Mouse (Mus musculus) frontal cortex, postnatal 25 days (tissue): ENCODE measurements around the gene Zfp335.

Experiments used
- DNase-seq, 2 experiments: peaks; one replicate each; pipeline ENCODE4 v3.0.0; 2022; ENCODE audit warnings: low spot score in 2 of 2

The Zfp335 gene

DNA sequence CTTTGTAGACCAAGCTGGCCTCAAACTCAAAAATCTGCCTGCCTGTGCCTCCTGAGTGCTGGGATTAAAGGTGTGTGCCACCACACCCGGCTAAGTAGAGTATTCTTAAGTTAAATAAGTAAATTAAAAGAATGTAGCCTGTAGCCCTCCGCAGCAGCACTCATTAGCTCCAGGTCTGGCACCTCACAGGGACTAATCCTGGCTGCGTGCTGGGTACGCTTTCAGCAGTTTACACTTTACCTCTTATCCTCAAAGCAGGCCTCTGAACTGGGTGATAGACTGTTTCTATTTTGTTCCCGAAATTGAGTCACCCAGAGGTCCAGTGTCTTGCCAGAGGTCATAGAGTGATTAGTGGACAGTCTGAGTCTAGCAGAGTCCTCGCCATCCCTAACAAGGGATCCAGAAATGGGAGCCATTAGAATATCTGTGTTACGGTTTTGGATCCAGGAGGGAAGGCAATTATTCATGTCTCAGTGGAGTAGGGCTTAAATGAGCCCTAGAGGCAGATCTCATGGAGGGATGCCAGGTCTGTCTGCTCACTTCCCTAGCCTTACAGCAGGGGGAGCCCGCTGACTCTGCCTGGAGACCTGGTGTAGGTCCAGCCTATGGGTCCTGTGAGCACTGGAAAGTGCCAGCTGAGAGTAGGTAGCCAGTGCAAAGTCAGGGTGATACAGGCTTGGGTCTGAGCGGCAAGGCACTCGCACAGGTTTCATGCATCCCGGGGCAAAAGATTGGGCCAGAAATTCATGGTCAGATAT, 12.7 kb upstream of the Zfp335 start:
- peak; percentile 90 for DNase-seq

DNA sequence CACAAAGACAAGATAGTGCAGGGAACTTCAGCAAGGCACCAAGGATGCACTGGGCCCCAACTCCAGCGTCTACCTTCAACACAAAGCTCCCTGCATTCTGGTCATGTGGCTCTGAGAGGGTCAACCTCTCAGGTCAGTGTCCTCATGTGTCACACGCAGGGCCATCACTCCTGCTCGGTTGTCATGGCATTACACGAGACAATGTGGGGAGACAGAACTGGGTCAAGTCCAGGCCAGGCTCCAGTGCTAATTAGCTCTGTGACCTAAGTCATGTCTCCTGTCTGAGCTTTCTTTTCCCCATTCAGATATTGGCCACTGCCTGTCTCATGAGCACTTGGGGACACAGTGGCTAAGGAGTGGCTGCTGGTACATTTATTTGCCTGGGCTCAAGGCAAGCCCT, 11.7 kb upstream of the Zfp335 start:
- DNase-seq: no peak

DNA sequence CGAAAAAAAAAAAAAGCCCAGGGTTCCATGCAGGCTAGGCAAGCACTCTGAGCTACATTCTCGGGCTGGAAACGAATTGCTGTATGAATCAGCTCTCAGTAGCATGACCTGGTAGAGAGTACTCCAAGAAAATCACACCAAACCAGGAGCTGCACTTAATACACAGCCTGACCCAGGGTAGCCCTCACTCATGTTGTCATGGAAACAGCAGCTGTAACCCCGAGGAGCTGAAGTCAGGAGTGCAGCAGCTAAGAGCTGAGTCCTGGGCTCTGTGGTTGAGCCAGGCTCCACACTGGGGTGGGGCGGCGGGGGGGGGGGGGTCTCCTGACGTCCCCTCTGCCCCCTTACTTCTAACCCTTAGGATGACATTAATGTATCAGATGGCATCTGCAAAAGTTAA, 10.4 kb upstream of the Zfp335 start:
- DNase-seq: no peak

DNA sequence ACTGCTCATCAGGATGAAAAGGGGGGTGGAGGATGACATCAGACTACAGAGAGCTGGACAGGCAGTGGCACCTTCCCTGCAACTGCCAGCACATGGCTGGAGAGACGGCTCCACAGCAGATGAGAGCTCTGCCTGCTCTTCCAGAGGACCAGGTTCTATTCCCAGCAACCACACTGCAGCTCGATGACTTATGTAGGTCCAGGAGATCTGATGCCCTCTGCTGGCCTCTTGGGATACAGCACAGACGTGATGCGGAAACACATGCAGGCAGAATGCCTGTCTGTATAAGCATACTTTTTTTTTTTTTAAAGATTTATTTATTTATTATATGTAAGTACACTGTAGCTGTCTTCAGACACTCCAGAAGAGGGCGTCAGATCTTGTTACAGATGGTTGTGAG, 6.8 kb upstream of the Zfp335 start:
- DNase-seq: no peak

DNA sequence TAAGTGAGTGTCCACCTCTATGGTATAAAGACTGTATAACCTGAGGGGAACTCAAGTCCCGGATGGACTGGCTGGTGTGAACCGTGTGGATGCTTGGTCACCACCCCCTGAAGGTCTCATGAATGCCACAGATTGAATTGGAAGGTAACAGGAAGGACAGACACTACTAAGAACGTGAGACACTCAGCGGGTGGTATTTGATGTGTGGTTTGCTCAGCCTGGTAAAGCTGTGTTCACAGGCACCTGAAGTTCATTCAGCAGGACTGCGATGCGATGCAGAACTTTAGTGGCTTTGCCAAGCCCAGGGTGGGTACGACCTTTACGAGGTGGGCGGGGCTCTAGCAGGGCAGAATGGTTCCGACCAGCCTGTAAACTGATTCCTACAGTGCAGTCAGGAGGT, 5.8 kb upstream of the Zfp335 start:
- DNase-seq: no peak

DNA sequence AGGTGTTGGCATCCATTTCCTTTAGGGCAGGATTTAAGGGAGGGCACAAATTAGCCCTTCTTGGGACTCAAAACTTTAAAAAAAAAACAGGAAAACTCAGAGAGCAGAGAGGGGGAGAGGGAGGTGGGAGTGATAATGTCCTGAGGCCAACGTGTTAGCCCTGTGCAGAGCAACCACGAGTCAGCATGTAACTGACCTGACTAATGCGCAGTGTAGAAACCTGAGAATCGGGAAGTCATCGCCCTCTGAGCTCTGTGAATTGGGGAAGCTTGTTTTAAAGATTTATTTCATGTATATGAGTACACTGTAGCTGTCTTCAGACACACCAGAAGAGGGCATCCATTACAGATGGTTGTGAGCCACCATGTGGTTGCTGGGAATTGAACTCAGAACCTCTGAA, 5.3 kb upstream of the Zfp335 start:
- DNase-seq: no peak

DNA sequence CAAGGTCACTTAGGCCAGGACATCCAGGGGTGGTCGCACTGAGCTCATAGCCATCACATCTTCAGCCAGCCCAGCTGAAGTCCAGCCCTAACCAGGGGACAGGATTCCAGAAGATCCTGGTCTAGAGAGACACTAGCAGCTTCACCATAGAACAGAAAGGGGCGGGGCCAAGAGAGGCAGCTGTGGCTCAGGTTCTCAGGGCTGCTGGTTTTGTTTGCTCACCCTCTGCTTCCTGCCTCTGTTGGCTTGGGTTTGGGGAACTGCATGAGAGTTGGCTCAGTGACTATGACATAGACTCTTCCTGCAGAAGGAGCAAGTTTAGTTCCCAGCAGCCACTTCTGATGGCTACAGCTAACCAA, 1.9 kb upstream of the Zfp335 start:
- no peak for DNase-seq

DNA sequence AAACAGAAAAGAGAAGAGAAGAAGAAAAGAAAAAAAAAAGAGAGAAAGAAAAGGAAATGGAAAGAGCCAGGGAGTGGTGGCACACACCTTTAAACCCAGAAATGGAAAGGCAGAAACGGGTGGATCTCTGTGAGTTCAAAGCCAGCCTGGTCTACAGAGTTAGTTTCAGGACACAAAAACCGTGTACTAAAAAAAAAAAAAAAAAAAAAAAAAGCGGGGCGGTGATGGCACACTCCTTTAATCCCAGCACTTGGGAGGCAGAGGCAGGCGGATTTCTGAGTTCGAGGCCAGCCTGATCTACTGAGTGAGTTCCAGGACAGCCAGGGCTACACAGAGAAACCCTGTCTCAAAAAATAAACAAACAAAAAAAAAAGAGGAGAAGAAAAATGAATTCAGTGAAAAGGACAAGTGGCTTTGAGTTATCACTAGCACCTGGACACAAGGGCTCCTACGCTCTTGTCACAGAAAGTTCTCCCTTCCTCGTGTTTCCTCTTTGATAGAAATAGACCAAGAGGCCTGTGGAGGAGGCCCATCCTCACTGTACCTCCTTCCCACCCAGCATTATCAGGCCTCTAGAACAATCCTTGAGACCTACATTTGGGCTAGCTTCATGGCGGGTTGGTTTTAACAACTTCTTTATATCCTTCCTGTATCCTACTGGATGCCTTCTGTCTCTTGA, 1.3 kb upstream of the Zfp335 start:
- no peak for DNase-seq

DNA sequence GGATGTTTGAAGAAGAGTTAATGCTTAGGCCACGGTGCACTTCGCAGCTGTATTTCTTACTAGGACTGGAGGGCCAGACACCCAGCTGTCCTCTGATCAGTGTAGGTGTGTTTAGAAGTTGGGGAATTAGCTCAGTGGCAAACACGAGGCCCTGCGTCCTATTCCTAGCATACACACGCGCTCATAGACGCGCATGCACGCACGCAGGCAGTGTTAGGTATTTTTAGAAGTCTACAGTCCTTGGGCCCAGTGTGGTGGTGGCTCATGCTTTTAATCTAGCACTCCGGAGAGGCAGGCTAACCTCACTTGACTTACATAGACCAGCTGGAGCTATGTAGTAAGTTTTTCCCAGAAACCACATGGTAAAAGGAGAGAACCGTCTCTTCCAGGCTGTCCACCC, 594 bp upstream of the Zfp335 start:
- DNase-seq: peak in 1 of 2 experiments; percentile 32

DNA sequence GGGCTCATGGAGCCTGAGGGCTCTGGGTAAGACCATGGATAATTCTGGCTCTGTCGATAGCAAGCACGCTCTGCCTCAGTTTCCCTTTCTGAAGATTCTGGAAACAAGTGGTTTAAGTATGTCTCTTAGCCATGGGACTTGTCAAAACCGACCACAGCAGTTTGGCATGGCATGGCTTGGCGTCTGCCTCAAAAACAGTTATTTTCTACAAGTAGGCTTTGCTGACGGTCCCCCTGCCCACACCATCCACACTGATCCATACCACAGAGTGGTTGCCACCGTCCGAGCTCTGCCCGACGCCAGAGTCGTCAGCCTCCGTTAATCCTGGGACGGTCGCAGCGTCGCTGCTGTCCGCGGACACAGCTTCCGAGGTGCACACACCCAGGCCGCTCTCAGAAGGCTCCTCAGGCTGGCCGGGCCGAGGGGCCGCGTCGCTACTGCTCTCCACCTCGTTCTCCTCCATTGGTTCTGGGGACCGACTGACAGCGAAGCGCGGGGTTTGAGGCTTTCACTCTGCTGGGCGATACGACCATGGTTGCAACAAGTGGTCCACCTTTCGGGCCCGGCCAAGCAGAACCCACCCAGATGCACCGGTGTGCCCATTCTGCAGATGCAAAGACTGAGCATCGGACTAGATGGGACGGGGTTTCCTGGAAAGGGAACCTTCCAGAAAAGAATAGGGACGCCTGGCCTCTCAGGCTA, 1.0 kb downstream of the Zfp335 start:
- peak in 1 of 2 experiments; percentile 36 for DNase-seq

DNA sequence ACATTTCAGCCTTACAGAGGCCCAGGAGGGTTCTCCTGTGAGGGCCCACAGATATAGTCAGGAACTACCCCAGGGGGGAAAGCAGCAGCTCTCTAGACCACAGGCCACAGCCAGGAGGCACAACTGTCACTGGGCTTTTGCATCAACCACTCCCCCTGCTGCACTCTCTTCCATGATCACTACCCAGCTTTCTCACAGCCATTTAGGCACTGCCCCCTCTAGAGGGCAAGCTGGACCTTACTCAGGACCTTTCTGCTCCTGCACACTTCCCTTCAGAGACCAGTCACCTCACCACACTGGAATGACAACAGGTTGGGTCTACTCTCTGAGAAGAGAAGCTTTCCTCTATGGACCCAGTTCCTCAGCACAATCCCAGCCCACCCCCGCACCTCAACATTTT, 2.0 kb downstream of the Zfp335 start:
- DNase-seq: no peak

DNA sequence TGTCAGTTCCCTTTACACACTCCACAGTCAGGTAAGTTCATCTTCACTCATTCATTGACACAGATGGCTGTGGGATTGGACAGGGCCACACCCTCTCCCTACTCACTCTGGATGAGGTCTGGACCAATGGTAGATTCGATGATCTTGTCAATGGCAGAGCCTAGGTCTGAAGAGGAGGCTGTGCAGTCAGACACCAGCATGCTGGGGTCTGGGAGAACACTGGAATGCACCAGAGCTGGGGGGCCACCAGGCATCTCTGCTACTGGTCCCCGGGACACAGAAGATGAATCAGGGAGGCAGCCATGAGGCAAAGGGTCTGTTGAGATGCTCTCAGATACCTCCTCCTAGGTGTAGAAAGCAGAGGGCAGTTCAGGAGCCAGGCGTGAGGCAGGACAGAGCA, 2.5 kb downstream of the Zfp335 start:
- no peak for DNase-seq

DNA sequence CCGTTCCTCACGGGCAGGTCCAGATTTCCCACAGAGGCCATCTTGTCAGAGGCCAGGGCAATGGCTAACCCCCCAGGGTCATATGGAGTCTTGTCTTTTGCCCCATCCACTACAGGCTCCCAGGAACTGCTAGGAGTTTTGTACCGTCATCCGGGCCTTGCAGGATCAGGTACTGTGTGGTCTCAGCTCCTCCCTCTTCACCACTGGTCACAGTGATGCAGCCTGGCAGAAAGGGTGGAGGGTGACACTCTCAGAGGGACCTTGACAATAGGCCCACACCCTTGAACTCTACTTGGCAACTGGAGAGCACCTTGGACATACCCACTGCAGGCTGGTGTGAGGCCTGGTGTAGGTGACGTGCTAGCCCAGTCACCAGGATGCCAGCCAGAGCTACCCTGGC, 3.5 kb downstream of the Zfp335 start:
- DNase-seq: no peak

DNA sequence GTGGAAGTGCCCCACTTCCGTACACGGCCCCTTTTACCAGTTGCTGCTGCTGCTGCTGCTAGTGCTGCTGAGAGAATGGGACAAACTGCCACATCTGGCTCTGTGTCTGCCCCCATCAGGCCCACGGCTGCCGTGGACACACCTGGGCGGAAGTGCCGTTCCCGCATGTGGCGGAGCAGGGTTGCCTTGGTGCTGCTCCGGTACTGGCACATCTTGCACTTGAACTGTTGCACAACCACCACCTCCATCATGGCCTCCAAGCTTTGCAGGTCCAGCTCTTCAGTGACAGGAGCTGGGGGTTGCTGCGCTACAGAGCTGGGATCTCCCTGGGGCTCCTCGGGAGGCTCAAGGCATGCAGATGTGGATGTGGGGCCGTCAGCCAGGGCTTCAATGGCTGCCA, 4.0 kb downstream of the Zfp335 start:
- no peak for DNase-seq

DNA sequence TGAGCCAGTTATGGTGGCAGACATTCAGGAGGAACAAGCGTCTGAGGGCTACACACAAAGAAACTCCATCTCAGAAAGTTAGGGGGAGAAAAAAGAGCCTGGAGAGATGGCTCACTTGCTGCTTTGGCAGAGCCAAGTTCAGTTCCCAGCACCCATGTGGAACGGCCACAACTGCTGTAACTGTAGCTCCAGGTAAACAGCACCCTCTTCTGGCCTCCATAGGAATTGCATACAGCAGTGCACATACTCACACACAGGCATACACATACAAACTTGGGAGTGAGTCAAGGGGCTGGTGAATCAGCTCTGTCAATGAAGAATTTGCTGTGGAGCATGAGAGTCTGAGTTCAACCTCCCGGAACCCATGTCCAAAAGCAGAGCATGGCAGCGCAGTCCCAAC, 5.5 kb downstream of the Zfp335 start:
- no peak for DNase-seq

DNA sequence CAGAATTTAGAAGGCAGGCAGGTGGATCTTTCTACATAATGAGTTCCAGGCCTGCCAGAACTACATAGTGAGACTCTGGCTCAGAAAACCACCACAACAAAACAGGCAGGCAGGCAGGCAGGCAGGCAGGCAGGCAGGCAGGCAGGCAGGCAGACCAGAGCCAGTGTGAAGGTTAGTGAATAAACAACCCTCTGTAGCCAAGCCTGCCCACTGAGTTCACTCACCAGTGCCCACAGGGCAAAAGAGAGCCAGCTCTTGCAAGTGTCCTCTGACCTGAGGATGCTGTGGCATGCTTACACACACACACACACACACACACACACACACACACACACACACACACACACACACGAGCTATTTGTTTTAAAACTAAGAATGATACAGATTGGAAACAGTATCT, 8.1 kb downstream of the Zfp335 start:
- DNase-seq: no peak

DNA sequence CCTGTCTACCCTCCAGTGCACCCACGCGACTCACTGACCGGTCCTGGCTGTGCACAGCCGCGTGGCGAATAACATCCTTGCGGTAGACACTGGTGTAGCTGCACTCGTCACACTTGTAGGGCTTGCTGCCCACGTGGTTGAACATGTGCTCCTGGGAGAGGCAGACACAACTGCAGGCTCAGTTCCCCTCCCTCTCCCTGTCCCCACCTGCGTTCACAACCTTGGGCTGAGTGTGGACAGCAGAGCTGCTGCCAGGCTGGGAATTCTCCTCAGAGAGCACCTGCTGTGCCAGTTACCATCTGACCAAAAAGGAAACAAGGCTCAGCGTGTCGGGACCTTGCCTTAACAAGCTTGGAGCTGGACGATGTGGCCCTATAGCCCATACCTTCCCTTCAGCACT, 10.2 kb downstream of the Zfp335 start:
- DNase-seq: no peak

DNA sequence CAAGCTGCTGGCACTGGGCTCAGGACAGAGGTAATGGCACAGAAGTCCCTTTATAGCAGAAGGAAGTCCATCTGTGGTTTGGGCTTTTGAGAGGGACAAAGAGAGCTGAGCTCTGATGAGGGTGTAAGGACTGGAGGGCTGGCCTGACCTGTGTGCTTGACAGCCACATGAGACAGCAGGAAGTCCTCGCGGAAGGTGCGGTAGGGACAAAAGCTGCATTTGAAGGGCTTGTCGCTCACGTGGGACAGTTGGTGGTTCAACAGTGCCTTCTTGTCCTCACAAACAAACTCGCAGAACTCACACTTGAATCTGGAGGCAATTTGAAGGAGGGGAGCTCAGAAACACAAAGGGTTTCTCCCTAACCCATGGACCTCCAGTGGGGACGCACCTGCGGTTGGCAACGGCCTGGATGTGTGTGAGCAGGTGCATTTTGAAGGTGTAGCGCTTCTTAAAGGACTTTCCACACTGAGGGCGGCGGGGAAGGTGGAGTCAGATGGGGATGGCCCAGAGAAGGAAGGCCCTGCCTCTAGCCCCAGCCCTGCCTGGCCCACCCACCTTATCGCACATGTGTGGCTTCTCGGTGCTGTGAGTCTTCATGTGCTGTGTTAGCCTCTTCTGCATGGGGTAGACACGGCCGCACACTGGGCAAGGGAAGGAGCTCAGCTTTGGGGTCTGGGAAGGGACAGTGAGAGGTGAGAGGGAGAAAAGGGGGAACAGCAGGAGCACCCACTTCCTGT, 11.7 kb downstream of the Zfp335 start:
- no peak for DNase-seq

DNA sequence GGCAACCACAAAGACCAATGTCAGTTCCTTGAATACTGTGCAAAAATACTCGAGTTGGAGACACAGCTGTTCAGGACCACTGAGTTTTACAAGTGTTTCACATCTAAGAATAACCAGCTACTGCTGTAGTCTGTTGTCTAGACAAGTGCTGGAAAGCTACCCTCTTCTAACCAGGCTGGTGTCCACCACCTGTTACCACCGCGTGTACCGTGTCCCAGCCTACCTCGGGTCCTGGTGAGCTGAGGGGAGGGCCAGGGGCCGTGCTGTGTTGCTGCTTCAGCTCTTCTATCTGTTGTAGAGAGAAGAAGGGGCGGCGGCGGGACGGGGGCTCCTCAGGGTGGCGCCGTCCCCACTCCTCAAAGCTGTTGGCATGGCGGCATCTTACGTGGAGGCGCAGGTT, 12.5 kb downstream of the Zfp335 start:
- no peak for DNase-seq

DNA sequence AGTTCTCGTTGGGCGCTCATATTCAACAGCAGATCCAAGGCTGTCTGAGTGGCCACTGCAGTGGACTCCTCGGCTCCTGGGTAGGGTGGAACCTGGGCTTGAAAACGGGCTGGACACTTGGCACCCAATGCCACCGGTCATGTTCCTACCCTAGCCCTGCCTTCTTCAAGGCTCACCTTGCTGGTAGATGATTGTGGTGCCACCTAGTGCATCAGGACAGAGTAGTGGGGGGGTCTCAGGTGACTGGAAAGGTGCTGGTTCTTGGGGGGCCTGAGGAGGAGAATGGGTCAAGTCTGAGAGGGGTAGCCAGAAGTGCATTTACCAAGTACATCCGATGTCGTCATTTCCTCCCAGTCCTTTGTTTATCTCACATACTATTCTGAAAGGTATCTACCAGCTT, 13.5 kb downstream of the Zfp335 start:
- DNase-seq: no peak

DNA sequence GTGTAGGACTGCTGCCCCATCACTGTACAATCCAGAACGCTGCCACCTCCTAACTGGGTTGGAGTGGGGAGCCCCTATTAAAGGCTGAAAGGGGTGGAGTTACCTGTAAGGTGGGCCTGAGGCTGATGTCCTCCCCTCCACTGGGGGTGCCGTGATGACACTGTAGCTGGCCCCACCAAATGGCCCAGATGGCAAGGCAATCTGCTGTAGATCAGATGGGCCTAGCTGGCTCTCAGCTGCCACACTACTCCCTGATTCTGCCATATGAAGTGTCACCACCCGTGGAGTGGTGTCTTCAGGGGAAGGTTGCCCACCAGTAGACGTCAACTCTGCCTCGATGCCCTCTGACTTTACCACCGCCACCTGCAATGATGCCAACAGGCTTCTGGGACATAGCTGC, 15.7 kb downstream of the Zfp335 start:
- no peak for DNase-seq

DNA sequence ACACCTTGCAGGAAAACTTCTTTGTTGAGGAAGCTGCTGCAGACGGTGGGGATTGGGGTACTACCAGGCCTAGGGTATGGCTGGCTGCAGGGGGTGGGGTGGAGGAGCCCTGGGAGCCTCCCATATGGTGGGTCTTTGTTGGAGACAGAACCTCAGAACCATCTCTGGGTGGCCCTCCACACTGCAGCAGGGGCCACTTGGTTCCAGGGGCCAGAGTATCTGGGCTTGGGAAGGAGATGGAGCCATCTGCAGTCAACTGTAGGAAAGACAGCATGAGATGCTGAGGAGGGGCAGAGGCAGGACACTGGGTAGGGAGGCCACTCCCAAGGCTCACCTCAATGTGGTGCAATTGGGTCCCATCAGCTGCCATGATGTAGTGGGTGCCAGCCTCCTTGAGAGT, 16.9 kb downstream of the Zfp335 start:
- no peak for DNase-seq

DNA sequence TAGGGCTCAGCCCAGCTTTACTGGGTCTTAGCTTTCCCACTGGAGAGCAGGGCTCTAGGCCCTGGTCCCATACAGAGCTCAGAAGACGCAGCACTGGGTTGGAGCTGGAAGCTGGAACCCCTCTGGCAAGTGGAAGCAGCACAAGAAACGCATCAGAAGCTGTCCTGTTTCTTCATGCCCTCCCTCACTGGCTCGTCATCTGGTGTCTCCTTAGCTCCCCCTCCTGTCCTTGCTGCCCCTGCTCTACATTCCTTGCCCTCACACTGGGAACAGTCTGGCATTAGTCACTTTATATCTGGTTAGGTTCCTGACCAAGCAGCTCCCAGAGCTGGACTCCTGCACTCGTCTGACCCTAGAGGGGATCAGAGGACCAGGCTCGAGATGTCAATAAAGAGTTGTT, 17.5 kb downstream of the Zfp335 start:
- DNase-seq: no peak
